Mouse (Mus musculus): ENCODE measurements at regions not wholly inside any gene's neighbourhood (a gene's known extent, or its start where the extent isn't known, plus 50 kb on each side); places are given as distances from the start of the nearest gene placed in this dataset.

DNA sequence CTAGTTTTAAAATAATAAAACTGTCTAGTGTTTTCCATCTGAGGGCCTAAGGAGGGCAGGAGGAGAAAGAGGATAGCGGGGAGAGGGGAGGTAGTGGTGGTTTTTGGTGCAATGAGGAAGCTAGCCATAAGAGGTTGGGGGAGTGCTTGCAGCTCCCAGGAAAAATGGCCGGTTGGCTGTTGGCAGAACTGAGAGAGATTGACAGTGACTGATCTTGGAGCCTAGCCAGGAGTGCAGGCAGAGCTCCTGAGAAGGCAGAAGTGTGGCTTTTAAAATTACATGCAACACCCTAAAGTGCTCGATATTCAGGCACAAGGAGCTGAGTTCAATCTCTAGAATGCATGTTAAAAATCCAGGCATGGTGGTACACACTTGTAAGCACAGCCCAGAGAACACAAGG is 938.3 kb upstream of the 2610301B20Rik start:
- DNase-seq: no peak

DNA sequence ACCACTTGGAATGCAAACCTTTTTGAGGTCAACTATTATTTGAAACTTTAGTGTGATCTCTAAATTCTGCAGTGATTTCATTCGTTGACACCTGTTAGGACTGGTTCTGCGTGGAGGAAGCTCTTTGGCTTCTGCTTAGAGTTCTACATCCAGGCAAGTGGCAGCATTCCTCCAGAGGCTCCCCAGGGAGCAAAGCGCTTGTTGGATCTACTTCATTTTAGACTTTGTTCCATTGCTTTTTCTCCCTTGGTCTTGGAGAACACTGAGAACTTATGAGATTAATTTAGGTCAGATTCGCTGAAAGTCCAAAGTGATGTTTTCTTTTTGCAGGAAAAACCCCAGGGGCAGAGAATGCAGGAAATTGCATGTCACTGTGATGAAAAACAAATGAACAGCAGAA is 922.9 kb upstream of the 2610301B20Rik start:
- DNase-seq: no peak

GRCm38 (mm10) chr4:9974631-9975030 is 899.7 kb upstream of the 2610301B20Rik start:
- DNase-seq: no peak

DNA sequence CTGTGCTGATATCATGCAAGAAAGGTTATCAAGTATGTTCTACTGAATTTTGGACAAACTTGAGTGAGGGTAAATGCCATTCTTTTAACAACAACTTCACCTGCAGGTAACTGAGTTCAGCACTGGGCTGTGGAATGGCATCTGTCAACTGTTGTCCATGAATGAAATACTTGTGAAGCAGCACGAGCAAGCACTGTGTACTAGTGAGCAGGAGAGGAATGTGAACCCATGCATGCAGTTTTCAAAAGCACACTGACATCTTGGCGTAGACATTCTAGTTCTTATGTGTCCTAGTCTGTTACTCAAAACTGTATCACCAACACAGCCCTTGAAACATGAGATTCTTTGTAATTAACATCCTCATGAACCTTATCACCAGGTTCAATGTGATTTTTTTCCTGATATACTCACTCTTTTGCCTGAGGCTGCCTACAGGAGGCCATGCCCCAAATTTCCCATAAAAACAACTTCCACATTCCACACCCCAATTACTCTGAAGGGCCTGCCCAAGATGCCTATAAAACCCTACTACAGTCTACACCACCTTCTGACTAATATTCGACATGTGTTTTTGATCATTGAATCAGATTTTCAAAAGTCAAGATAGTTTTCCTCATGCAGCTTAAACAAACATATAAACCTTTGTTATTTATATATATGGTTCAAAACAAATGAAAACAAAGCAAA is 892.8 kb upstream of the 2610301B20Rik start:
- DNase-seq: no peak

- no peak for DNase-seq
These were observed 891.3 kb upstream of the 2610301B20Rik start for GRCm38 (mm10) chr4:9982786-9983525.

GRCm38 (mm10) chr4:9993871-9994270 is 880.4 kb upstream of the 2610301B20Rik start:
- no peak for DNase-seq

DNA sequence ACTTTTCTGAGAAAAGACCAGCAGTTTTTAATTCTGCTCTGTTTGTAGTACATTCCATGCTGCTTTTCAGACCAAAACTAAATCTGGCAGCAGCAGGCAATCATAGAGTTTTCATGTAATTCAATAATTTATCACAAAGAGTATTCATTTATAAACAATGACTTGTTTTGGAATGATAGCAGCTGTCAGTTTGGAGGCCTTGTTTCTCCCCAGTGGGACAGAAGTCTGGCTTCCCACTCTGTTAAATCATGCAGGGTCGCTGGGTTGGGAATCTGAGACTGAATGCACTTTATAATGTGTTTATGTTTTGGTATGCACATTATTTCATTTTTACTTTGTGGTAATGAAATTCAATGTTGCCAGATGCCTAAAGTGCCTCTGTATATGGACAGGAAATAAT is 879.8 kb upstream of the 2610301B20Rik start:
- DNase-seq: no peak

GRCm38 (mm10) chr4:10030316-10030715 is 844.0 kb upstream of the 2610301B20Rik start:
- DNase-seq: no peak

GRCm38 (mm10) chr4:10031764-10032163 is 842.5 kb upstream of the 2610301B20Rik start:
- DNase-seq: no peak

DNA sequence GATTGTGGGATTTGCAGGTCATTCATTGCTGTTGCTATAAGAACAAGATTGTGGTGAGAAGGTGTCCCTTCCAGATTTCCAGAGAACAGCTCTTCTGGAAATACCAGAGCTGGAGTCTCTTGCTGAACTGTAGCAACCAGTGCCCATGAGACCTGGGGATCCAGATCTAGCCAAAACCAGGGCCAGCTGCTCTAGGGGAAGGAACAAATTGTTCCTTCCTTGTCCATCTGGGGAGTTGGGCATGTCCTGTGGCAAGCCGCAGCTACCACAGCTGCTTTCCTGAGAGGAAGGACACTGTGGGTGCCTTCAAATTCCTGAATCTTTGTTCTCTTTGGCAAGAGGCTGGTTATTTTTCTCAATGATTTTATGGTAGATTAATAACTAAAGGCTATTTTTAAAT is 839.0 kb upstream of the 2610301B20Rik start:
- DNase-seq: no peak

DNA sequence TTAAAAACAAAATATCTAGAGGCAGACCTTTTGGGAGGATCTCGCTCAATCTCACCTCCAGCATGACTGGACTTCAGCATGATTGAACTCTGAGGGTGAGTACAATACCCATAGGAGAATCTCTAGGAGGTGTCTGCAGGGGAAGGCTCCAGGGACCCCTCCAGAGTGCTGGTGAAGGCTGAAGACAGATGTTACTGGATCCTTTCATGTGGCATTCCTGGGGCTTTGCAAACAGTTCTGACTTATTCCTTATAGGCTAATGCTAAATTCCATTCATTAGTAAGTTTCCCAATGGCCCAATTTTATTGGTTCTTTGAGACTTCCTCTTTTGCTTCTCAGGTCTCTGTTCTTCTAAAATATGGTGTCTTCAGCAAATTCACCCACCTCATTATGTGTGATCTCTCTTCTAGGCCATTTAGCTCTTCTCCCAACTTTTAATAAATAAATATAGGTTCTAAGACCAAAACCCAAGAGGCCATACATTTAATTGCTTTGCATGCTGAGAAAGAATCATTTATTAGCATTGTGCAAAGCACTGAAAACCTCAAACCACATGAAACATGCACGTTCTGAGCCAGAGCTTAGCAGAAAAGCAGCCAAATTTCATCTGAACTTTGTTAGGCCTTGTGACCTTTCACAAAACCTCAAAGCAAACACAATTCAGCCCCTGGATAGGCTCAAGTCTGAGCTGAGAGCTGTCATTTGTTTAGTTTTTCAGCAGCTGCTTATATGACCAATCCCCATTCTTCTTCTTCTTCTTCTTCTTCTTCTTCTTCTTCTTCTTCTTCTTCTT is 832.8 kb upstream of the 2610301B20Rik start:
- no peak for DNase-seq

GRCm38 (mm10) chr4:10048770-10049169 is 825.5 kb upstream of the 2610301B20Rik start:
- no peak for DNase-seq

- DNase-seq: no peak
These were observed 824.9 kb upstream of the 2610301B20Rik start for GRCm38 (mm10) chr4:10049411-10049810.

- no peak for DNase-seq
These were observed 822.7 kb upstream of the 2610301B20Rik start for GRCm38 (mm10) chr4:10051296-10052267.

DNA sequence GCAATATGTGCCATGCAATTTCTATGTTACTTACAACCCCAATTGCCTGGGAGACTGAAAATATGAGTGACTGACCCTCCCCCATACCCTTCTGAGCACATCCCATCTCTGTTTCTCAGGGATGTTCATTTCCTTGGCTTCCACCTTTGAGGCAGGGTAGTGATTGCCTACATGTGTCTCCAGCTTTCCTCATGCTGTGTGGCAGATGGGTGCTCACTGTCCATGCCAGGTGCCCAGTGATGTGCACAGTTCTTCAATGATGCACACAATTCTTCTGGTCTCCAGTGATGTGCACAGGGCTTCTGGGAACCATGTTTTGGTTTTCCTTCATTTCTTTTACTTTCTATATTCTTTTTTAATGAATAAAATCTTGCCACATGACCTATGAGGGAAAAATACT is 821.4 kb upstream of the 2610301B20Rik start:
- no peak for DNase-seq

DNA sequence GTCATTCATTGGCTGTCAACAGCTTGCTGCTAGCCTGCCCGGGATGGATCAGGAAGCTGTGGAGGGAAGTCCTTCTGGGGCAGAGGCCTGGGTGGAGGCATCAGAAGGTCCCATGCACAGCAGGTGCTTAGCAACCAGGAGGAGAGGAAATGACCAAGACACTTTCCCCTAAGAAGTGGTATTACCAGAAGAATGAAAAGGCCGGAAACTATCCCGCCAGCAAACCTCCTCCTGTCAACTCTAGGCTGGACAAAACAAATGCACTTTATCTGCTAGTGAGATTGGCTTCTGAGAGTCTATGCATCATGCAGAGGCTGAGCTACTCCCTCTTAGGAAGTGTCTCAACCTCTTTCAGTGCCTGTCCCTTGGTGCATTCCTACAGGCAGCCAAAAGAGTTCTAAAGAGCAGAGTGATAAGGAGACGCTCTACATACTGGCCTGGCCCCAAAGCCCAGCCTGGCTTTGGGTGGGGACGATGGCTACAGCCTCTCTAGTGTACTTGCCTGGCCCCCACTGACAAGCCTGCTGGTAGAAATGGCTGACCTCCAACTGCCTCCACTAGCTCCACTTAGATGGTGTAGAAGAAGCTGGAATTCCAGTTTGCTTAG is 801.7 kb upstream of the 2610301B20Rik start:
- no peak for DNase-seq

- no peak for DNase-seq
These were observed 794.6 kb upstream of the 2610301B20Rik start for GRCm38 (mm10) chr4:10079565-10080169.

- DNase-seq: no peak
These were observed 759.5 kb upstream of the 2610301B20Rik start for GRCm38 (mm10) chr4:10114831-10115230.

DNA sequence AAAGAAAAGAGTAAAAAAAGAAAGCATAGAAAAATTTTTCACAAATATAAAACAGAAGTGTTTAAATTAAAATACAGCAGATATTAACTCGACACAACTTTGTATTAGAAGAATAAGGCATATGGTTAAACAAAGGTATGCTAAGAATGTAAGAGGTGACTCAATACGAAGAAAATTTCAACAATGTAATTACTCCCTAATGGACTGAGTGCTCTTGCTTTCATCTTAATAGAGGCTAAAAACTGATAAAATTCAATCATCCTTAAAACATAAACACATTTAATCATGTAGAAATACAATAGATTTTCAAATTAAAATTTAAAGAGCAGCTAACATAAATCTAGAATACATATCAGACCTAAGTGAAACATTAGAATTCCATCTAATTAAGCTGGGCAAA is 756.3 kb upstream of the 2610301B20Rik start:
- DNase-seq: no peak

GRCm38 (mm10) chr4:10124252-10124651 is 750.0 kb upstream of the 2610301B20Rik start:
- DNase-seq: no peak

GRCm38 (mm10) chr4:10141238-10141934 is 732.9 kb upstream of the 2610301B20Rik start:
- no peak for DNase-seq

All from right cerebral cortex, postnatal 25 days (tissue).